Mouse (Mus musculus): ENCODE measurements around the gene Eprs. TPM values are rescaled to one million over a fixed set of nuclear protein-coding genes. Genes with fewer than 3 reads are reported as not detected.

Gene Eprs
- polyA plus RNA-seq, 1 experiment = 10.7 TPM

- WGBS = 75% methylated on average over 13 of the region's 13 CpGs
- TF ChIP-seq CTCF (IDR thresholded peaks at IDR 0.05; ENCODE audit: insufficient read depth, low read length) (no peak), POLR2A (IDR thresholded peaks at IDR 0.05; ENCODE audit: borderline replicate concordance, extremely low read depth, low read depth, low read length) (no peak)
- no peaks in the 10 kb centered on the region for H3K4me1 ChIP-seq (ENCODE audit: control insufficient read depth, insufficient read depth, low read length)
- H3K4me3 ChIP-seq (replicated peaks; ENCODE audit: extremely low read depth, low read depth, low read length) = no peak overlapping the region
- no peak for DNase-seq
Observed at GRCm38 (mm10) chr1:185431998-185432317, 69.1 kb downstream of the Eprs start.

DNA sequence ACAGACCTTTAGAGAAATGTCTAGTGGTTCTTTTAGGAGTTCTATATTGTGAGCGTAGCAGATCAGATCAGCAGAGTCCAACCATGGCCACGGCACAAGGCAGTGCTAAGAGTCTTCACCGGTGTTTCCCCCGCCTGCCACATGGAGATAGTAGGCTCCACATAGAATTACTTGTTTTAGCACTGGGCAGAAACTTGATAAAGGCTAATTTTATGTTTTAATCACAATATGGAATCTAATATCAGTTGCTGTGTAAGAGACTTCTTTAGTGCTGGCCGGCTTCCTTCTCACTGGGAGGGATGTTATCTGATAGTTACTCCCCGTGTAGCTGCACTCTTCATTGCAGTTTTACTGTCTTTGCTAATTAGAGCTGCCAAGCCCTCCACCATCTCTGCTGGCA is 70.3 kb downstream of the Eprs start:
- Histone ChIP-seq H3K4me3 (replicated peaks; ENCODE audit: extremely low read depth, low read depth, low read length) (no peak overlapping the region), H3K4me1 (ENCODE audit: control insufficient read depth, insufficient read depth, low read length) (no peaks in the 10 kb centered on the region)
- TF ChIP-seq POLR2A (IDR thresholded peaks at IDR 0.05; ENCODE audit: borderline replicate concordance, extremely low read depth, low read depth, low read length) (no peak), CTCF (IDR thresholded peaks at IDR 0.05; ENCODE audit: insufficient read depth, low read length) (no peak)
- DNase-seq = no peak
- 84% methylated on average over 6 of the region's 6 CpGs for WGBS

GRCm38 (mm10) chr1:185438841-185439580 is 76.2 kb downstream of the Eprs start:
- 58% methylated on average over 9 of the region's 9 CpGs for whole genome bisulfite sequencing
- TF ChIP-seq POLR2A (IDR thresholded peaks at IDR 0.05; ENCODE audit: borderline replicate concordance, extremely low read depth, low read depth, low read length) (no peak), CTCF (IDR thresholded peaks at IDR 0.05; ENCODE audit: insufficient read depth, low read length) (no peak)
- no peak for DNase-seq
- Histone ChIP-seq H3K4me3 (replicated peaks; ENCODE audit: extremely low read depth, low read depth, low read length) (no peak overlapping the region), H3K4me1 (ENCODE audit: control insufficient read depth, insufficient read depth, low read length) (no peaks in the 10 kb centered on the region)

- DNase-seq = no peak
- TF ChIP-seq CTCF (IDR thresholded peaks at IDR 0.05; ENCODE audit: insufficient read depth, low read length) (no peak), POLR2A (IDR thresholded peaks at IDR 0.05; ENCODE audit: borderline replicate concordance, extremely low read depth, low read depth, low read length) (no peak)
- no peaks in the 10 kb centered on the region for H3K4me1 ChIP-seq (ENCODE audit: control insufficient read depth, insufficient read depth, low read length)
- H3K4me3 ChIP-seq (replicated peaks; ENCODE audit: extremely low read depth, low read depth, low read length) = no peak overlapping the region
- 61% methylated on average over 18 of the region's 18 CpGs for WGBS
Observed at GRCm38 (mm10) chr1:185441703-185442472, 79.0 kb downstream of the Eprs start.

DNA sequence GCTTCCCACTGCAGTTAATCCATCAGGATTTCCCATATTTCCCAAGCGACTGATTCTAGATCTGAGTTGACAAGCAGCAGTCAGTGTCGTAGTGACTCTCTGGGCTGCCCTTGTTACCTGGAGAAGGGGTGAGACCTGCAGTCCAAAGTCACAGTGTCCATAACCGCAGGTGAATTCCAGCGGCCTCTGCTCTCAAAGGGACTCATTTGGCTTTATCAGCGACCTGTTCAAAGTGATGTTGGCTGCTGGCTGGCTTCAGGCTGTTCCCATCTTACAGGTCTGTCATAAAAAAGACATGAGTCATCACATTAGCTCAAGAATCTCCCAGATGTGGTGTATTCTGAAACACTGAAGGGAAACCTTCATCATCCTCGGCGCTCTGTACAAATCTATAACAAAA is 86.1 kb downstream of the Eprs start:
- TF ChIP-seq CTCF (IDR thresholded peaks at IDR 0.05; ENCODE audit: insufficient read depth, low read length) = no peak
- no peak for TF ChIP-seq POLR2A (IDR thresholded peaks at IDR 0.05; ENCODE audit: borderline replicate concordance, extremely low read depth, low read depth, low read length)
- H3K4me3 ChIP-seq (replicated peaks; ENCODE audit: extremely low read depth, low read depth, low read length) = no peak overlapping the region
- 79% methylated on average over 7 of the region's 7 CpGs for WGBS

DNA sequence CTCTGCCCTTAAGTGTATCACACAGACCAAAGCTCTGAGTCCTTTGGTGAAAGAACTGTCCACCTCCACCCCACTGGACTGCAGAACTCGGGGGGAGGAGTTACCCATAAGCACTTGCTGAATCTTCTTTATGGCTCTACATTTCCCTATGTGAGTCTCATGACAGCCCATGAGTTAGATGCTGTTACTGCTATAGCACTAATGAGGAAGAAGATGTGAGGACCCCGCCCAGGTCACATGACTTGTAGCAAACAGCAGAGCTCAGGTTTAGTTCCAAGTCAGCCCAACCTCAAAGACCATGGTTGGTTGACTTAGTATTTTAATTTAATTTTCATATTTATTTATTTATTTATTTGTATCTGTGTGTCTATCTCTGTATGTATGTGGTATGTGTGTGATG is 86.9 kb downstream of the Eprs start:
- 62% methylated on average over 2 of the region's 2 CpGs for WGBS
- Histone ChIP-seq H3K4me1 (ENCODE audit: control insufficient read depth, insufficient read depth, low read length) (no peaks in the 10 kb centered on the region), H3K4me3 (replicated peaks; ENCODE audit: extremely low read depth, low read depth, low read length) (no peak overlapping the region)
- no peak for TF ChIP-seq POLR2A (IDR thresholded peaks at IDR 0.05; ENCODE audit: borderline replicate concordance, extremely low read depth, low read depth, low read length)
- TF ChIP-seq CTCF (IDR thresholded peaks at IDR 0.05; ENCODE audit: insufficient read depth, low read length) = no peak
- no peak for DNase-seq

More for the DNA sequence above, 86.1 kb downstream of the Eprs start:
- no peaks in the 10 kb centered on the region for H3K4me1 ChIP-seq (ENCODE audit: control insufficient read depth, insufficient read depth, low read length)
- DNase-seq = no peak

GRCm38 (mm10) chr1:185451077-185451476 is 88.2 kb downstream of the Eprs start:
- Histone ChIP-seq H3K4me3 (replicated peaks; ENCODE audit: extremely low read depth, low read depth, low read length) (no peak overlapping the region), H3K4me1 (ENCODE audit: control insufficient read depth, insufficient read depth, low read length) (no peaks in the 10 kb centered on the region)
- no peak for TF ChIP-seq POLR2A (IDR thresholded peaks at IDR 0.05; ENCODE audit: borderline replicate concordance, extremely low read depth, low read depth, low read length)
- no peak for TF ChIP-seq CTCF (IDR thresholded peaks at IDR 0.05; ENCODE audit: insufficient read depth, low read length)
- WGBS = 85% methylated on average over 8 of the region's 8 CpGs
- DNase-seq = no peak

DNA sequence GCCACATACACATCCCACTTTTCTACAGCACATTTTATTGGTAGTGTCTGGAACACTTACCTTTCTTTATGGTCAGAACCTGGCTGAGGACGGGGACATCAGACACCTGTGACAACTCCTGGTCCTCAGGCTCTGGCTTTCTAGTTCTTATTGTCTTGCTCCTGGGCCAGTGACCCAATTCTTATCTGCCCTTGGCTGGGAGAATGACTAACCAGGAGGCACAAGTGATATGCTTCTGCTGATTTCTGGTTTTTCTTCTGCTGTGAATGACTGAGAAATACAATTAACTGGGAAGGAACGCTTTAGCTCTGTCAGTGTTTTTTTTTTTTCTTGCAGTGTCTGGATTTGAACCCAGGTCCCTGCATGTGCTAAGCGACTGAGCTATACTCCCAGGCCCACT is 88.7 kb downstream of the Eprs start:
- H3K4me3 ChIP-seq (replicated peaks; ENCODE audit: extremely low read depth, low read depth, low read length) = no peak overlapping the region
- DNase-seq = no peak
- WGBS = 91% methylated on average over 3 of the region's 3 CpGs
- TF ChIP-seq POLR2A (IDR thresholded peaks at IDR 0.05; ENCODE audit: borderline replicate concordance, extremely low read depth, low read depth, low read length) (no peak), CTCF (IDR thresholded peaks at IDR 0.05; ENCODE audit: insufficient read depth, low read length) (no peak)
- no peaks in the 10 kb centered on the region for H3K4me1 ChIP-seq (ENCODE audit: control insufficient read depth, insufficient read depth, low read length)

- TF ChIP-seq POLR2A (IDR thresholded peaks at IDR 0.05; ENCODE audit: borderline replicate concordance, extremely low read depth, low read depth, low read length) (no peak), CTCF (IDR thresholded peaks at IDR 0.05; ENCODE audit: insufficient read depth, low read length) (no peak)
- Histone ChIP-seq H3K4me3 (replicated peaks; ENCODE audit: extremely low read depth, low read depth, low read length) (no peak overlapping the region), H3K4me1 (ENCODE audit: control insufficient read depth, insufficient read depth, low read length) (no peaks in the 10 kb centered on the region)
- DNase-seq = no peak
- WGBS = 91% methylated on average over 6 of the region's 6 CpGs
Observed at GRCm38 (mm10) chr1:185452461-185452860, 89.6 kb downstream of the Eprs start.

DNA sequence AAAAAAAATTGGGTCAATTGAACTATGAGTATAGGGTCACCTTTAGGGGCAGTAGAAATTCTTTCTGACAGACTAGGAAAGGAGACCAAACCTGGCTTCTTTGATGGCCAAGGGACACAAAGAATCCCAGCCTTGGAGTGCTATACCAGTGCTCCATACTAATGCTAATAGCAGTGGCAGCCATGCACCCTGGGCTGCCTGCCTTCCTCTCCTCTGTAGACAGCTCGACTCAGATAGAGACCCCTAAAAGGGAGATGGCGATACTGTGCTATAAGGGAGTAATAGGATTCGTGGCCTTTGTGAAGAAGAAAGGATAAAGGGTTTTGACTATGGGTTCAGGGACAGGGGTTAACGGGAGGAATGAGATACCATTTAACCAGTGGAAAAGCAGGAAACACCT is 91.3 kb downstream of the Eprs start:
- WGBS = 51% methylated on average over 4 of the region's 4 CpGs
- no peak for TF ChIP-seq POLR2A (IDR thresholded peaks at IDR 0.05; ENCODE audit: borderline replicate concordance, extremely low read depth, low read depth, low read length)
- TF ChIP-seq CTCF (IDR thresholded peaks at IDR 0.05; ENCODE audit: insufficient read depth, low read length) = no peak
- H3K4me3 ChIP-seq (replicated peaks; ENCODE audit: extremely low read depth, low read depth, low read length) = no peak overlapping the region
- no peaks in the 10 kb centered on the region for H3K4me1 ChIP-seq (ENCODE audit: control insufficient read depth, insufficient read depth, low read length)
- no peak for DNase-seq

Measured in lung, adult 2 months (tissue).